Mouse (Mus musculus) lung, adult 2 months (tissue): ENCODE measurements around the gene Kctd10.

Experiments used
- CTCF ChIP-seq: fragments of 200-500 bp; IDR thresholded peaks from 2 replicates; pipeline ENCODE4 v1.5.1; 2011; ENCODE audit warnings: mild to moderate bottlenecking, low read length, control low read depth; ENCODE audit not compliant: insufficient read depth
- POLR2A ChIP-seq: fragments of 200-500 bp; IDR thresholded peaks from 2 replicates; pipeline ENCODE4 v1.6.1; 2011; ENCODE audit warnings: low read depth, mild to moderate bottlenecking, control low read depth, low read length, borderline replicate concordance; ENCODE audit errors: extremely low read depth

GRCm38 (mm10) chr5:114342996-114343395, 37.3 kb downstream of the Kctd10 start:
- TF ChIP-seq CTCF: no peak
- TF ChIP-seq POLR2A: no peak
